Mouse (Mus musculus): ENCODE data around the gene Chac1. TPM values are rescaled to one million over a fixed set of nuclear protein-coding genes. Genes with fewer than 3 reads are reported as not detected.

Gene Chac1
- polyA plus RNA-seq, 1 experiment from 2014 or later: 2.9 TPM

GRCm38 (mm10) chr2:119334964-119335525 is 16.0 kb upstream of the Chac1 start:
- H3K27me3 ChIP-seq (replicated peaks; ENCODE audit: control insufficient read depth, insufficient read depth, low read length): peaks cover 20% of the 10 kb centered on the region
- no peak overlapping the region for H3K4me3 ChIP-seq (ENCODE audit: low read depth, low read length)
- H3K4me1 ChIP-seq (replicated peaks; ENCODE audit: control insufficient read depth, insufficient read depth, low read length): peaks cover 5% of the 10 kb centered on the region
- no peak overlapping the region for H3K9ac ChIP-seq (ENCODE audit: low read depth, low read length)
- ATAC-seq (replicated peaks; ENCODE audit: low FRiP score): no peak
- H3K27ac ChIP-seq (ENCODE audit: low read depth, low read length): no peak overlapping the region
- H3K9me3 ChIP-seq (ENCODE audit: control insufficient read depth, low read length): no peaks in the 10 kb centered on the region
- no peak for DNase-seq (ENCODE audit: low spot score)
- 78% methylated on average over 7 of the region's 7 CpGs for WGBS
- H3K4me2 ChIP-seq: no peak overlapping the region
- H3K36me3 ChIP-seq (ENCODE audit: control insufficient read depth, insufficient read depth, low read length): no peaks in the 10 kb centered on the region

GRCm38 (mm10) chr2:119335535-119335934 is 15.5 kb upstream of the Chac1 start:
- H3K9me3 ChIP-seq (ENCODE audit: control insufficient read depth, low read length): no peaks in the 10 kb centered on the region
- no peak for DNase-seq (ENCODE audit: low spot score)
- 77% methylated on average over 1 of the region's 1 CpGs for WGBS
- H3K4me2 ChIP-seq: no peak overlapping the region
- peaks cover 18% of the 10 kb centered on the region for H3K27me3 ChIP-seq (replicated peaks; ENCODE audit: control insufficient read depth, insufficient read depth, low read length)
- no peaks in the 10 kb centered on the region for H3K36me3 ChIP-seq (ENCODE audit: control insufficient read depth, insufficient read depth, low read length)
- no peak overlapping the region for H3K4me3 ChIP-seq (ENCODE audit: low read depth, low read length)
- no peak overlapping the region for H3K27ac ChIP-seq (ENCODE audit: low read depth, low read length)
- ATAC-seq (replicated peaks; ENCODE audit: low FRiP score): no peak
- H3K4me1 ChIP-seq (replicated peaks; ENCODE audit: control insufficient read depth, insufficient read depth, low read length): peaks cover 5% of the 10 kb centered on the region
- no peak overlapping the region for H3K9ac ChIP-seq (ENCODE audit: low read depth, low read length)

- 51% methylated on average over 2 of the region's 2 CpGs for WGBS
- no peak overlapping the region for H3K27ac ChIP-seq (ENCODE audit: low read depth, low read length)
Observed at GRCm38 (mm10) chr2:119336002-119336401, 15.0 kb upstream of the Chac1 start.

GRCm38 (mm10) chr2:119336470-119336869 is 14.6 kb upstream of the Chac1 start:
- Histone ChIP-seq H3K27ac (ENCODE audit: low read depth, low read length) (no peak overlapping the region), H3K36me3 (ENCODE audit: control insufficient read depth, insufficient read depth, low read length) (no peaks in the 10 kb centered on the region), H3K9ac (ENCODE audit: low read depth, low read length) (no peak overlapping the region), H3K4me1 (replicated peaks; ENCODE audit: control insufficient read depth, insufficient read depth, low read length) (peaks cover 5% of the 10 kb centered on the region), H3K9me3 (ENCODE audit: control insufficient read depth, low read length) (no peaks in the 10 kb centered on the region), H3K27me3 (replicated peaks; ENCODE audit: control insufficient read depth, insufficient read depth, low read length) (peaks cover 9% of the 10 kb centered on the region), H3K4me3 (ENCODE audit: low read depth, low read length) (no peak overlapping the region), H3K4me2 (no peak overlapping the region)
- DNase-seq (ENCODE audit: low spot score) (no peak), ATAC-seq (replicated peaks; ENCODE audit: low FRiP score) (no peak)
- WGBS: 45% methylated on average over 10 of the region's 10 CpGs

More at GRCm38 (mm10) chr2:119336002-119336401, 15.0 kb upstream of the Chac1 start:
- Histone ChIP-seq H3K4me1 (replicated peaks; ENCODE audit: control insufficient read depth, insufficient read depth, low read length) (peaks cover 5% of the 10 kb centered on the region), H3K36me3 (ENCODE audit: control insufficient read depth, insufficient read depth, low read length) (no peaks in the 10 kb centered on the region), H3K4me3 (ENCODE audit: low read depth, low read length) (no peak overlapping the region), H3K4me2 (no peak overlapping the region), H3K9me3 (ENCODE audit: control insufficient read depth, low read length) (no peaks in the 10 kb centered on the region), H3K9ac (ENCODE audit: low read depth, low read length) (no peak overlapping the region), H3K27me3 (replicated peaks; ENCODE audit: control insufficient read depth, insufficient read depth, low read length) (peaks cover 13% of the 10 kb centered on the region)
- DNase-seq (ENCODE audit: low spot score) (peak; percentile 31), ATAC-seq (replicated peaks; ENCODE audit: low FRiP score) (no peak)

GRCm38 (mm10) chr2:119337425-119338265 is 13.4 kb upstream of the Chac1 start:
- H3K9me3 ChIP-seq (ENCODE audit: control insufficient read depth, low read length): no peaks in the 10 kb centered on the region
- no peaks in the 10 kb centered on the region; the same call in 1 of the 2 replicates for H3K27me3 ChIP-seq (replicated peaks; ENCODE audit: control insufficient read depth, insufficient read depth, low read length)
- peak overlapping the region; percentile 72 for H3K9ac ChIP-seq (ENCODE audit: low read depth, low read length)
- DNase-seq (ENCODE audit: low spot score) (peak; percentile 87), ATAC-seq (replicated peaks; ENCODE audit: low FRiP score) (peak; percentile 81)
- no peak overlapping the region; the same call in 1 of the 2 replicates for H3K27ac ChIP-seq (ENCODE audit: low read depth, low read length)
- H3K4me3 ChIP-seq (ENCODE audit: low read depth, low read length): peak overlapping the region; percentile 68
- 7% methylated on average over 57 of the region's 60 CpGs for WGBS
- H3K36me3 ChIP-seq (ENCODE audit: control insufficient read depth, insufficient read depth, low read length): no peaks in the 10 kb centered on the region
- peaks cover 5% of the 10 kb centered on the region for H3K4me1 ChIP-seq (replicated peaks; ENCODE audit: control insufficient read depth, insufficient read depth, low read length)
- peak overlapping the region; percentile 84 for H3K4me2 ChIP-seq

GRCm38 (mm10) chr2:119344537-119345138 is 6.4 kb upstream of the Chac1 start:
- H3K27ac ChIP-seq (ENCODE audit: low read depth, low read length): no peak overlapping the region
- H3K36me3 ChIP-seq (ENCODE audit: control insufficient read depth, insufficient read depth, low read length): no peaks in the 10 kb centered on the region
- no peak for DNase-seq (ENCODE audit: low spot score)
- H3K4me2 ChIP-seq: no peak overlapping the region
- no peak overlapping the region for H3K9ac ChIP-seq (ENCODE audit: low read depth, low read length)
- WGBS: 28% methylated on average over 6 of the region's 6 CpGs
- no peak for ATAC-seq (replicated peaks; ENCODE audit: low FRiP score)
- H3K27me3 ChIP-seq (replicated peaks; ENCODE audit: control insufficient read depth, insufficient read depth, low read length): peaks cover 1% of the 10 kb centered on the region; the same call in 1 of the 2 replicates
- no peaks in the 10 kb centered on the region for H3K9me3 ChIP-seq (ENCODE audit: control insufficient read depth, low read length)
- no peak overlapping the region for H3K4me3 ChIP-seq (ENCODE audit: low read depth, low read length)
- H3K4me1 ChIP-seq (replicated peaks; ENCODE audit: control insufficient read depth, insufficient read depth, low read length): no peaks in the 10 kb centered on the region

- Histone ChIP-seq H3K27me3 (replicated peaks; ENCODE audit: control insufficient read depth, insufficient read depth, low read length) (peaks cover 21% of the 10 kb centered on the region), H3K4me1 (replicated peaks; ENCODE audit: control insufficient read depth, insufficient read depth, low read length) (0 out of 2 replicates have a peak, but pooled peaks cover 3% of the 10 kb centered on the region), H3K4me2 (no peak overlapping the region), H3K27ac (ENCODE audit: low read depth, low read length) (no peak overlapping the region), H3K9me3 (ENCODE audit: control insufficient read depth, low read length) (no peaks in the 10 kb centered on the region), H3K4me3 (ENCODE audit: low read depth, low read length) (no peak overlapping the region), H3K9ac (ENCODE audit: low read depth, low read length) (no peak overlapping the region), H3K36me3 (ENCODE audit: control insufficient read depth, insufficient read depth, low read length) (no peaks in the 10 kb centered on the region)
- DNase-seq (ENCODE audit: low spot score): no peak
- 82% methylated on average over 8 of the region's 8 CpGs for WGBS
- ATAC-seq (replicated peaks; ENCODE audit: low FRiP score): no peak
Observed at GRCm38 (mm10) chr2:119353707-119354106, 2.7 kb downstream of the Chac1 start.

GRCm38 (mm10) chr2:119355089-119355488 is 4.1 kb downstream of the Chac1 start:
- Histone ChIP-seq H3K4me2 (no peak overlapping the region), H3K9ac (ENCODE audit: low read depth, low read length) (no peak overlapping the region), H3K36me3 (ENCODE audit: control insufficient read depth, insufficient read depth, low read length) (no peaks in the 10 kb centered on the region), H3K27ac (ENCODE audit: low read depth, low read length) (no peak overlapping the region), H3K4me1 (replicated peaks; ENCODE audit: control insufficient read depth, insufficient read depth, low read length) (peaks cover 3% of the 10 kb centered on the region; the same call in 1 of the 2 replicates), H3K9me3 (ENCODE audit: control insufficient read depth, low read length) (no peaks in the 10 kb centered on the region), H3K4me3 (ENCODE audit: low read depth, low read length) (no peak overlapping the region), H3K27me3 (replicated peaks; ENCODE audit: control insufficient read depth, insufficient read depth, low read length) (peaks cover 16% of the 10 kb centered on the region)
- 90% methylated on average over 3 of the region's 3 CpGs for WGBS
- no peak for DNase-seq (ENCODE audit: low spot score)
- ATAC-seq (replicated peaks; ENCODE audit: low FRiP score): no peak
